Mouse (Mus musculus) G1E (cell line): ENCODE measurements at regions not wholly inside any gene's neighbourhood (a gene's known extent, or its start where the extent isn't known, plus 50 kb on each side); places are given as distances from the start of the nearest gene placed in this dataset.
A peak's percentile ranks its signal among the peaks of the same experiment; 100 is the strongest.

Source experiments
- ATAC-seq: 2 replicates; pipeline ENCODE4 v1.8.0; 2016; ENCODE audit warnings: mild to moderate bottlenecking; ENCODE audit not compliant: insufficient number of reproducible peaks, poor library complexity, low FRiP score, severe bottlenecking; ENCODE audit errors: extremely low read depth
- DNase-seq: peaks from one replicate; pipeline ENCODE4 v3.0.0; 2012; ENCODE audit warnings: low spot score
- H3K27me3 ChIP-seq: 2 replicates; pipeline ENCODE4 v1.6.1; 2012; ENCODE audit warnings: mild to moderate bottlenecking, low read length, inconsistent platforms; ENCODE audit not compliant: insufficient read depth
- H3K36me3 ChIP-seq: replicated peaks from 2 replicates; pipeline ENCODE3; 2012; ENCODE audit warnings: mild to moderate bottlenecking, inconsistent platforms
- H3K4me1 ChIP-seq: 2 replicates; pipeline ENCODE4 v1.6.1; 2012; ENCODE audit warnings: low read depth, low read length, inconsistent platforms, mixed read lengths; ENCODE audit not compliant: insufficient read depth
- H3K4me3 ChIP-seq: 2 replicates; pipeline ENCODE4 v1.5.1; 2012; ENCODE audit warnings: low read depth, mild to moderate bottlenecking, inconsistent platforms, low read length, moderate library complexity, mixed read lengths
- H3K9me3 ChIP-seq: replicated peaks from 2 replicates; pipeline ENCODE4 v1.6.1; 2012; ENCODE audit warnings: inconsistent platforms
- CTCF ChIP-seq: IDR thresholded peaks from 2 replicates; pipeline ENCODE4 v1.5.1; 2012; ENCODE audit warnings: low read depth, low read length, inconsistent platforms, mixed read lengths
- GATA1 ChIP-seq: IDR thresholded peaks from 2 replicates; pipeline ENCODE4 v1.6.1; 2012; ENCODE audit warnings: borderline replicate concordance, low read length, inconsistent platforms, mixed read lengths
- GATA2 ChIP-seq: IDR thresholded peaks from 2 replicates; pipeline ENCODE4 v1.6.1; 2012; ENCODE audit warnings: low read depth, low read length, inconsistent platforms, borderline replicate concordance
- POLR2AphosphoS5 ChIP-seq: IDR thresholded peaks from 2 replicates; pipeline ENCODE4 v1.6.1; 2012; ENCODE audit warnings: low read depth, low read length, inconsistent platforms; ENCODE audit not compliant: insufficient replicate concordance
- TAL1 ChIP-seq: conservative IDR thresholded peaks from 2 replicates; pipeline ENCODE4 v1.6.1; 2012; ENCODE audit warnings: low read depth, low read length, inconsistent platforms, mixed read lengths

- no peaks in the 10 kb centered on the region for H3K4me1 ChIP-seq
- ATAC-seq = peak; percentile 96
- TF ChIP-seq POLR2AphosphoS5 (no peak), GATA1 (no peak), TAL1 (no peak), CTCF (no peak), GATA2 (no peak)
- H3K36me3 ChIP-seq = no peaks in the 10 kb centered on the region
- H3K9me3 ChIP-seq = peaks cover 16% of the 10 kb centered on the region
- DNase-seq = peak; percentile 2
- peak overlapping the region; percentile 33; the same call in 1 of the 2 replicates for H3K4me3 ChIP-seq
- H3K27me3 ChIP-seq = no peaks in the 10 kb centered on the region
Observed at GRCm38 (mm10) chr3:62159031-62159430, 179.1 kb upstream of the Arhgef26 start.

GRCm38 (mm10) chr3:62170647-62171046, 167.5 kb upstream of the Arhgef26 start:
- ATAC-seq = no peak

GRCm38 (mm10) chr3:62187807-62188509, 150.2 kb upstream of the Arhgef26 start:
- Histone ChIP-seq H3K9me3 (no peaks in the 10 kb centered on the region), H3K36me3 (no peaks in the 10 kb centered on the region), H3K27me3 (no peaks in the 10 kb centered on the region), H3K4me1 (no peaks in the 10 kb centered on the region), H3K4me3 (no peak overlapping the region)
- no peak for DNase-seq
- TF ChIP-seq CTCF = no peak
- TF ChIP-seq GATA2 = no peak
- TF ChIP-seq POLR2AphosphoS5 = no peak
- TF ChIP-seq TAL1 = no peak
- no peak for TF ChIP-seq GATA1
- no peak for ATAC-seq

More at GRCm38 (mm10) chr3:62170647-62171046, 167.5 kb upstream of the Arhgef26 start:
- H3K4me1 ChIP-seq = no peaks in the 10 kb centered on the region
- H3K36me3 ChIP-seq = no peaks in the 10 kb centered on the region
- H3K27me3 ChIP-seq = no peaks in the 10 kb centered on the region
- no peak for DNase-seq
- no peaks in the 10 kb centered on the region for H3K9me3 ChIP-seq
- TF ChIP-seq GATA1 (no peak), CTCF (no peak), TAL1 (no peak), POLR2AphosphoS5 (no peak), GATA2 (no peak)
- H3K4me3 ChIP-seq = no peak overlapping the region

GRCm38 (mm10) chr3:62192466-62192865, 145.7 kb upstream of the Arhgef26 start:
- ATAC-seq (no peak), DNase-seq (no peak)
- H3K9me3 ChIP-seq = no peaks in the 10 kb centered on the region
- H3K36me3 ChIP-seq = no peaks in the 10 kb centered on the region
- H3K4me1 ChIP-seq = no peaks in the 10 kb centered on the region
- H3K27me3 ChIP-seq = no peaks in the 10 kb centered on the region
- TF ChIP-seq POLR2AphosphoS5 (no peak), GATA1 (no peak), GATA2 (no peak), CTCF (no peak), TAL1 (no peak)
- no peak overlapping the region for H3K4me3 ChIP-seq

- ATAC-seq = no peak
- no peaks in the 10 kb centered on the region for H3K9me3 ChIP-seq
- H3K27me3 ChIP-seq = no peaks in the 10 kb centered on the region
- no peaks in the 10 kb centered on the region for H3K36me3 ChIP-seq
- no peak overlapping the region for H3K4me3 ChIP-seq
- no peaks in the 10 kb centered on the region for H3K4me1 ChIP-seq
- TF ChIP-seq GATA1 (no peak), CTCF (no peak), POLR2AphosphoS5 (no peak), GATA2 (no peak), TAL1 (no peak)
- no peak for DNase-seq
Observed at GRCm38 (mm10) chr3:62194421-62194820, 143.7 kb upstream of the Arhgef26 start.

GRCm38 (mm10) chr3:62196679-62197078, 141.5 kb upstream of the Arhgef26 start:
- DNase-seq = no peak
- no peak for ATAC-seq
- no peaks in the 10 kb centered on the region for H3K4me1 ChIP-seq
- no peaks in the 10 kb centered on the region for H3K9me3 ChIP-seq
- no peak for TF ChIP-seq POLR2AphosphoS5
- no peak for TF ChIP-seq GATA1
- no peak for TF ChIP-seq TAL1
- no peak for TF ChIP-seq CTCF
- no peak for TF ChIP-seq GATA2
- no peaks in the 10 kb centered on the region for H3K27me3 ChIP-seq
- H3K4me3 ChIP-seq = no peak overlapping the region
- H3K36me3 ChIP-seq = no peaks in the 10 kb centered on the region
